Comparison of ENCODE assay signal across 23 mouse cellular contexts in the genomic region with DNA sequence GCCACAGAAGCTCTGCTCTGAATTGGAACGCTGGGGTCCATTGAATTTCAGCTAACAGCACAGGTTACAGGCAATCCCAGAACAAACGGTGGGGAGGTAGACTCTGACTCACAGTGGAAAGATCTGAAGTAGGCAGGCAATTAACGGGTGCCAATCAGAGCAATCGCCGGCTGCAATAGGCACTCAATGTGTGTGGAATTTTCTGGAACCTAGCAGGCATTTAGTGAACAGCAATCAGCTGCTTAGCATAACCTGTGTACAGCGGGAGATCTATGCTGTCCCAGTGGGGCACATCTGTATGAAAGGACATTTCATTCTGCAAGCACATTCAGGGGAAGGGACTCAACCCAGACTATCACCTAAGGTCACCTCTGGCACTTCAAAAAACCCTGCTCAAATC.
A peak's percentile ranks its signal among the peaks of the same experiment; 100 is the strongest.
DNase-seq lines count a peak whose midpoint lies in the region; ATAC-seq and TF ChIP-seq lines count a peak whose summit lies in the region.
"Had no signal": no experiment of that assay in that cellular context is flagged by ENCODE, and none has a peak within 500 bp of the region (broad histone marks: within the 10 kb centered on the region; RNA-seq: fewer than 3 reads in every experiment).

No protein-coding gene starts in this region.

- TF ChIP-seq CTCF in forebrain, postnatal 0 days (IDR thresholded peaks at IDR 0.05; ENCODE audit: low read depth): no peak

- H3K9me3 ChIP-seq in forebrain, postnatal 0 days (ENCODE audit: low read length): no peaks in the 10 kb centered on the region
- H3K9me3 ChIP-seq in forebrain, embryonic 12.5 days: no peaks in the 10 kb centered on the region
- H3K9me3 ChIP-seq in hindbrain, embryonic 12.5 days (replicated peaks): no peaks in the 10 kb centered on the region
- H3K9me3 ChIP-seq: embryonic facial prominence, embryonic 10.5 days; embryonic facial prominence, embryonic 12.5 days; G1E had no signal

- 0 out of 2 replicates have a peak, but pooled peaks have one; percentile 16 for ATAC-seq in forebrain, postnatal 0 days
- ATAC-seq in forebrain, embryonic 12.5 days (ENCODE audit: low FRiP score): no peak
- no peak for ATAC-seq in hindbrain, embryonic 12.5 days (ENCODE audit: low FRiP score)
- ATAC-seq: activated CD4-positive, CD25-positive, alpha-beta regulatory T cell, adult 4 months; CD4-positive, CD25-positive, alpha-beta regulatory T cell, adult 4 months; forebrain, embryonic 14.5 days; forebrain, embryonic 16.5 days; Patski had no signal

- no peak overlapping the region for H3K27ac ChIP-seq in forebrain, postnatal 0 days (ENCODE audit: low read depth, low read length)
- H3K27ac ChIP-seq in forebrain, embryonic 12.5 days: no peak overlapping the region
- H3K27ac ChIP-seq in hindbrain, embryonic 12.5 days: no peak overlapping the region
- H3K27ac ChIP-seq: embryonic facial prominence, embryonic 10.5 days; embryonic facial prominence, embryonic 12.5 days had no signal

- no peak for DNase-seq in forebrain, postnatal 0 days
- peak; percentile 27 for DNase-seq in brain, adult 2 months (ENCODE audit: low read depth, low spot score)
- no peak for DNase-seq in heart, adult 9 months (ENCODE audit: low spot score in 2 of 2)
- DNase-seq: adrenal gland, adult 8-10 months; adrenal gland, postnatal 14 days; adrenal gland, postnatal 36 days; B cell, adult 2 months; cerebellum, adult 11-12 months; cerebellum, adult 2 months; cerebellum, adult 9-10 months; cerebellum, postnatal 10 days; cerebellum, postnatal 25 days had no signal

- WGBS in forebrain, postnatal 0 days: 65% methylated on average over 6 of the region's 6 CpGs
- 75% methylated on average over 6 of the region's 6 CpGs for WGBS in forebrain, embryonic 12.5 days
- 88% methylated on average over 6 of the region's 6 CpGs for WGBS in hindbrain, embryonic 12.5 days

- no peaks in the 10 kb centered on the region for H3K4me1 ChIP-seq in forebrain, postnatal 0 days (ENCODE audit: insufficient read depth)
- no peaks in the 10 kb centered on the region for H3K4me1 ChIP-seq in forebrain, embryonic 12.5 days
- H3K4me1 ChIP-seq in hindbrain, embryonic 12.5 days: no peaks in the 10 kb centered on the region
- H3K4me1 ChIP-seq: embryonic facial prominence, embryonic 10.5 days; embryonic facial prominence, embryonic 12.5 days had no signal

- H3K4me3 ChIP-seq in forebrain, postnatal 0 days (ENCODE audit: low read depth, low read length): no peak overlapping the region
- H3K4me3 ChIP-seq in forebrain, embryonic 12.5 days (replicated peaks): no peak overlapping the region
- H3K4me3 ChIP-seq in hindbrain, embryonic 12.5 days: no peak overlapping the region
- H3K4me3 ChIP-seq: embryonic facial prominence, embryonic 10.5 days; embryonic facial prominence, embryonic 12.5 days had no signal

- H3K27me3 ChIP-seq in forebrain, postnatal 0 days (ENCODE audit: insufficient read depth, low read length): no peaks in the 10 kb centered on the region
- H3K27me3 ChIP-seq in forebrain, embryonic 12.5 days: no peaks in the 10 kb centered on the region
- no peaks in the 10 kb centered on the region for H3K27me3 ChIP-seq in hindbrain, embryonic 12.5 days
- H3K27me3 ChIP-seq: CH12.LX; embryonic facial prominence, embryonic 12.5 days had no signal

- H3K4me2 ChIP-seq in forebrain, postnatal 0 days (ENCODE audit: low read depth): no peak overlapping the region
- H3K4me2 ChIP-seq in forebrain, embryonic 12.5 days: no peak overlapping the region
- H3K4me2 ChIP-seq in hindbrain, embryonic 12.5 days (replicated peaks): no peak overlapping the region
- H3K4me2 ChIP-seq: embryonic facial prominence, embryonic 12.5 days had no signal

- H3K36me3 ChIP-seq in forebrain, postnatal 0 days (ENCODE audit: insufficient read depth): no peaks in the 10 kb centered on the region
- H3K36me3 ChIP-seq in forebrain, embryonic 12.5 days (replicated peaks): no peaks in the 10 kb centered on the region
- H3K36me3 ChIP-seq in hindbrain, embryonic 12.5 days: no peaks in the 10 kb centered on the region
- H3K36me3 ChIP-seq: embryonic facial prominence, embryonic 10.5 days; embryonic facial prominence, embryonic 12.5 days; G1E had no signal

- H3K9ac ChIP-seq in forebrain, postnatal 0 days: no peak overlapping the region
- no peak overlapping the region for H3K9ac ChIP-seq in forebrain, embryonic 12.5 days
- no peak overlapping the region for H3K9ac ChIP-seq in hindbrain, embryonic 12.5 days
- H3K9ac ChIP-seq: embryonic facial prominence, embryonic 12.5 days had no signal
